19 mouse cellular contexts compared by ENCODE assay signal in genomic region chr8:64629034-64629760, GRCm38 (mm10).
A peak's percentile ranks its signal among the peaks of the same experiment; 100 is the strongest.
DNase-seq lines count a peak whose midpoint lies in the region; ATAC-seq and TF ChIP-seq lines count a peak whose summit lies in the region.
"Had no signal": no experiment of that assay in that cellular context is flagged by ENCODE, and none has a peak within 500 bp of the region (broad histone marks: within the 10 kb centered on the region; RNA-seq: fewer than 3 reads in every experiment).

No protein-coding gene starts in this region.

- no peaks in the 10 kb centered on the region for H3K36me3 ChIP-seq in forebrain, embryonic 16.5 days (ENCODE audit: control insufficient read depth, insufficient read depth)
- H3K36me3 ChIP-seq in neural tube, embryonic 15.5 days: no peaks in the 10 kb centered on the region
- H3K36me3 ChIP-seq: embryonic facial prominence, embryonic 10.5 days; limb, embryonic 13.5 days had no signal

- TF ChIP-seq POLR2A in brain, embryonic 14.5 days (IDR thresholded peaks at IDR 0.05; ENCODE audit: borderline replicate concordance, extremely low read depth, insufficient read depth, insufficient read length, poor library complexity, severe bottlenecking): no peak

- no peak overlapping the region for H3K4me2 ChIP-seq in forebrain, embryonic 16.5 days (ENCODE audit: low read length)
- H3K4me2 ChIP-seq in neural tube, embryonic 15.5 days: no peak overlapping the region
- H3K4me2 ChIP-seq: limb, embryonic 13.5 days; midbrain, embryonic 12.5 days had no signal

- H3K4me3 ChIP-seq in layer of hippocampus, adult 2 months: no peak overlapping the region
- H3K4me3 ChIP-seq in forebrain, embryonic 16.5 days (replicated peaks; ENCODE audit: low read length): no peak overlapping the region
- H3K4me3 ChIP-seq in neural tube, embryonic 15.5 days (replicated peaks): no peak overlapping the region
- H3K4me3 ChIP-seq: embryonic facial prominence, embryonic 10.5 days; erythroblast, embryonic 14.5 days; limb, embryonic 13.5 days; midbrain, embryonic 12.5 days had no signal

- peak overlapping the region; percentile 68 for H3K27ac ChIP-seq in layer of hippocampus, adult 2 months
- H3K27ac ChIP-seq in forebrain, embryonic 16.5 days (ENCODE audit: low read length): no peak overlapping the region
- H3K27ac ChIP-seq in neural tube, embryonic 15.5 days (replicated peaks): no peak overlapping the region
- H3K27ac ChIP-seq: embryonic facial prominence, embryonic 10.5 days; kidney, postnatal 0 days; limb, embryonic 13.5 days; midbrain, embryonic 12.5 days had no signal

- DNase-seq in layer of hippocampus, adult 2 months (ENCODE audit: low spot score in 2 of 2): no peak
- DNase-seq in layer of hippocampus, postnatal 25 days (ENCODE audit: extremely low spot score in 1 of 2, low spot score in 1 of 2): no peak
- peak; percentile 86 for DNase-seq in brain, embryonic 14.5 days (ENCODE audit: low read depth)
- DNase-seq in lung, postnatal 14 days: no peak
- no peak for DNase-seq in kidney, adult 18-20 months
- DNase-seq in layer of hippocampus, adult 9-11 months: no peak
- DNase-seq: adrenal gland, postnatal 25 days; cerebellum, postnatal 14 days; layer of hippocampus, postnatal 36 days; lung, postnatal 36 days; right cerebral cortex, postnatal 25 days; thymus, postnatal 4 days had no signal

- TF ChIP-seq CTCF in layer of hippocampus, adult 2 months (conservative IDR thresholded peaks at IDR 0.05): no peak
- TF ChIP-seq CTCF in brain, embryonic 14.5 days (IDR thresholded peaks at IDR 0.05; ENCODE audit: borderline replicate concordance, extremely low read depth, insufficient read depth, insufficient read length): no peak

- H3K27me3 ChIP-seq in forebrain, embryonic 16.5 days (replicated peaks; ENCODE audit: control insufficient read depth, insufficient read depth, low read length): no peaks in the 10 kb centered on the region
- no peaks in the 10 kb centered on the region for H3K27me3 ChIP-seq in neural tube, embryonic 15.5 days (replicated peaks)
- H3K27me3 ChIP-seq: limb, embryonic 13.5 days; midbrain, embryonic 12.5 days had no signal

- H3K9ac ChIP-seq in forebrain, embryonic 16.5 days (replicated peaks; ENCODE audit: low read depth, low read length): no peak overlapping the region
- no peak overlapping the region for H3K9ac ChIP-seq in neural tube, embryonic 15.5 days (replicated peaks)
- H3K9ac ChIP-seq: limb, embryonic 13.5 days; midbrain, embryonic 12.5 days had no signal

- WGBS in forebrain, embryonic 16.5 days: 71% methylated on average over 6 of the region's 6 CpGs
- whole genome bisulfite sequencing in neural tube, embryonic 15.5 days: 68% methylated on average over 6 of the region's 6 CpGs

- peak; percentile 57 for ATAC-seq in forebrain, embryonic 16.5 days
- ATAC-seq in neural tube, embryonic 15.5 days (ENCODE audit: low FRiP score): peak; percentile 56; the same call in 1 of the 2 replicates

- peaks cover 2% of the 10 kb centered on the region; the same call in 1 of the 2 replicates for H3K4me1 ChIP-seq in forebrain, embryonic 16.5 days (replicated peaks; ENCODE audit: control insufficient read depth, insufficient read depth, low read length)
- H3K4me1 ChIP-seq in neural tube, embryonic 15.5 days: peaks cover 8% of the 10 kb centered on the region; the same call in 1 of the 2 replicates
- H3K4me1 ChIP-seq: limb, embryonic 13.5 days had no signal

- no peaks in the 10 kb centered on the region for H3K9me3 ChIP-seq in forebrain, embryonic 16.5 days (ENCODE audit: control insufficient read depth, low read length)
- no peaks in the 10 kb centered on the region for H3K9me3 ChIP-seq in neural tube, embryonic 15.5 days (replicated peaks)
- H3K9me3 ChIP-seq: embryonic facial prominence, embryonic 10.5 days; limb, embryonic 13.5 days; midbrain, embryonic 12.5 days had no signal
